Mouse (Mus musculus): ENCODE measurements at regions not wholly inside any gene's neighbourhood (a gene's known extent, or its start where the extent isn't known, plus 50 kb on each side); places are given as distances from the start of the nearest gene placed in this dataset.

- DNase-seq (ENCODE audit: extremely low read depth, low read depth, low spot score): no peak
Observed at GRCm38 (mm10) chr12:26551168-26551926, 82.3 kb downstream of the Cmpk2 start.

- no peak for DNase-seq (ENCODE audit: extremely low read depth, low read depth, low spot score)
Observed at GRCm38 (mm10) chr12:26547466-26547865, 78.5 kb downstream of the Cmpk2 start.

- DNase-seq (ENCODE audit: extremely low read depth, low read depth, low spot score): no peak
Observed at GRCm38 (mm10) chr12:26546361-26546760, 77.4 kb downstream of the Cmpk2 start.

DNA sequence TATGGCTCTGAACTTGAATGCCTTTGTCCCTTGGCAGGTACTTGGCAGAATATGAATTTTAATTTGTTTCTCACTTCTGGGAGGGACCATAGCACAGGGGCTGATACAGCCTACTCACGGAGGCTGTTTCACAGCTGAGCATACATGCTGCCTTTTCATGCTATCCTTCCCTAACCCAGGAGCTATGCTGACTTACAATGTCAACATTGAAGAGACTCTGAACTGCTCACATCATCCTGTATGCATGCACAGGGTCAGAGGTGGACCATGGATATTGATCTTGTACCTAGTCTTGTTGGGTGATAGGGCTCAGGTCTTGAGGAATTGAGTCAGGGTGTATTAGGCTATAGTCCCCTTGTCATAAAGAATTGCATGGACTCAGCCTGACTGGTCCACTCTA, 74.5 kb downstream of the Cmpk2 start:
- no peak for DNase-seq (ENCODE audit: extremely low read depth, low read depth, low spot score)

DNA sequence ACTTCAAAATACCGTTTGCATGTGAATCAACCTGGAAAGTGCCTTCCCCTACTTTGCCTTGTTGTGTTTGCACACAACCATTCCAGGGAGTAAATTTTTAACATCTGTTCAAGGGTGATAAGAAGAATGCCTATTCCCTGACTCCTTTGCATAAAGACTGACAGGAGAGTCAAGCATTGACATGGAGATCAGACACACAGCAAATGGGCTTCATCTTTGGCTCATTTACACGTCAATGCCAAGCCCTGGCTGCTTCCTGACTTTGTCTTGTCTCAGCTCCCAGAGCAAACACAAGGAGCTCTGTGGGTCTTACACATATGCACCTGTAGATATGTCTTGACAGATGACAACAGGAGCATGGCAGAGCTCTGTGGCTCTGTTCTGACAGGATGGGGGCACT, 73.4 kb downstream of the Cmpk2 start:
- DNase-seq (ENCODE audit: extremely low read depth, low read depth, low spot score): no peak

- no peak for DNase-seq (ENCODE audit: extremely low read depth, low read depth, low spot score)
Observed at GRCm38 (mm10) chr12:26535261-26535890, 66.4 kb downstream of the Cmpk2 start.

GRCm38 (mm10) chr12:26534229-26535105, 65.5 kb downstream of the Cmpk2 start:
- no peak for DNase-seq (ENCODE audit: extremely low read depth, low read depth, low spot score)

DNA sequence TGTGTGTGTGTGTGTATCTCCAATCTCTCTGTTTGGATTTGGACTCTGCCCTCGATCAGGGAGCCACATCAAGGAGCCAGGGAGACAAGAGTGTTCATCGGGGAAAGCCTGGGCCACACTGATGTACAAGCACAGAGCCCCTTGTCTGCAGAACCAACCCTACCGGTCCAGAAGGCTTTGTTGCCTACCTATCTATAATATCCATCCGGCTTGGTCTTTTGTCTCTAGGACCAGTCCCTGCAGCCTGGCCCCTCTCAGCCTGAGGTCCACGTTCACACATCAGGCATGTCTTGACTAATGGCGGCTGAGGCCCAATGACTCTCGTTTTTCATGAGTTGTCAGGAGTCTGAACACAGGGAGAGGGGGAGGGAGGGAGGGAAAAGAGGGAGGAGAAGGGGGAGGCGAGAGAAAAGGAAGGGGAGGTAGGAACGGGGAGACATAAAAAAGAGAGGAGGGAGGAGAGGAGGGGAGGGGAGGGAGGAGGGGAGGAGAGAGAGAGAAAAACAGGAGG, 64.7 kb downstream of the Cmpk2 start:
- no peak for DNase-seq (ENCODE audit: extremely low read depth, low read depth, low spot score)

GRCm38 (mm10) chr12:26532823-26533640, 64.0 kb downstream of the Cmpk2 start:
- no peak for DNase-seq (ENCODE audit: extremely low read depth, low read depth, low spot score)

DNA sequence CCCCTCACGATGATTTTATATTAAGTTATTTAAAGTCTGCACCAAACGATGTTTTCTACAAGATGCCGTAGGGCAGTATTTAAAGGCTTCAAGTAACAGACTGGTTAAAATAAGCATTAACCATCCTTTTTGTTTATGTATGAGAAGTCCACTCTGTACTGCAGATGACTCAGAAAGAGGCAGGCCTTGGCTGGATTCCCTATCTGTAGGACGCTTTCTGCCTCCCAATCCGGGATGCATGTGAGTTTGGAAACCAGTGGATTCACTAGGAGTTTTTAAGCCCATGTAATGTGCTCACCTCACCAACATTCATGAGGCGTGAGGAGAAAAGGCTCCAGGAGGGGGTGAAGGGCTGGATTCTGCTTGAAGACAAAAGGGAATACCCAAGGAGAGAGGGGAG, 63.1 kb downstream of the Cmpk2 start:
- DNase-seq (ENCODE audit: extremely low read depth, low read depth, low spot score): no peak
